Mouse (Mus musculus): Measurements from ENCODE around the gene Etv3. TPM values are rescaled to one million over a fixed set of nuclear protein-coding genes. Genes with fewer than 3 reads are reported as not detected.

Gene Etv3
- polyA plus RNA-seq, 1 experiment = not detected

- H3K4me3 ChIP-seq (ENCODE audit: insufficient read depth, low read depth, low read length) = no peak overlapping the region
- TF ChIP-seq CTCF (IDR thresholded peaks at IDR 0.05; ENCODE audit: insufficient read depth, low read depth, low read length) (no peak), POLR2A (IDR thresholded peaks at IDR 0.05; ENCODE audit: insufficient read depth, low read depth, low read length) (no peak)
- peaks cover 6% of the 10 kb centered on the region for H3K4me1 ChIP-seq (ENCODE audit: control insufficient read depth, insufficient read depth, low read length)
- no peak overlapping the region for H3K27ac ChIP-seq (ENCODE audit: insufficient read depth, low read depth, low read length)
- 94% methylated on average over 8 of the region's 8 CpGs for WGBS
Measured at GRCm38 (mm10) chr3:87528841-87529240, 3.6 kb downstream of the Etv3 start.

- no peak overlapping the region for H3K27ac ChIP-seq (ENCODE audit: insufficient read depth, low read depth, low read length)
- 89% methylated on average over 11 of the region's 11 CpGs for WGBS
- no peak overlapping the region for H3K4me3 ChIP-seq (ENCODE audit: insufficient read depth, low read depth, low read length)
- no peak for TF ChIP-seq POLR2A (IDR thresholded peaks at IDR 0.05; ENCODE audit: insufficient read depth, low read depth, low read length)
- no peak for TF ChIP-seq CTCF (IDR thresholded peaks at IDR 0.05; ENCODE audit: insufficient read depth, low read depth, low read length)
- peaks cover 6% of the 10 kb centered on the region for H3K4me1 ChIP-seq (ENCODE audit: control insufficient read depth, insufficient read depth, low read length)
Measured at GRCm38 (mm10) chr3:87529568-87529967, 4.4 kb downstream of the Etv3 start.

GRCm38 (mm10) chr3:87530234-87530633 is 5.0 kb downstream of the Etv3 start:
- 71% methylated on average over 3 of the region's 3 CpGs for WGBS
- Histone ChIP-seq H3K4me3 (ENCODE audit: insufficient read depth, low read depth, low read length) (no peak overlapping the region), H3K4me1 (ENCODE audit: control insufficient read depth, insufficient read depth, low read length) (peaks cover 5% of the 10 kb centered on the region), H3K27ac (ENCODE audit: insufficient read depth, low read depth, low read length) (no peak overlapping the region)
- TF ChIP-seq POLR2A (IDR thresholded peaks at IDR 0.05; ENCODE audit: insufficient read depth, low read depth, low read length) (no peak), CTCF (IDR thresholded peaks at IDR 0.05; ENCODE audit: insufficient read depth, low read depth, low read length) (no peak)

- H3K4me1 ChIP-seq (ENCODE audit: control insufficient read depth, insufficient read depth, low read length) = peaks cover 11% of the 10 kb centered on the region; the same call in 1 of the 2 replicates
- whole genome bisulfite sequencing = 83% methylated on average over 7 of the region's 7 CpGs
- TF ChIP-seq POLR2A (IDR thresholded peaks at IDR 0.05; ENCODE audit: insufficient read depth, low read depth, low read length) = no peak
- no peak for TF ChIP-seq CTCF (IDR thresholded peaks at IDR 0.05; ENCODE audit: insufficient read depth, low read depth, low read length)
Measured at GRCm38 (mm10) chr3:87533667-87534378, 8.6 kb downstream of the Etv3 start.

GRCm38 (mm10) chr3:87538034-87538433 is 12.8 kb downstream of the Etv3 start:
- WGBS = 84% methylated on average over 10 of the region's 10 CpGs
- H3K27ac ChIP-seq (ENCODE audit: insufficient read depth, low read depth, low read length) = no peak overlapping the region
- no peak for TF ChIP-seq POLR2A (IDR thresholded peaks at IDR 0.05; ENCODE audit: insufficient read depth, low read depth, low read length)
- TF ChIP-seq CTCF (IDR thresholded peaks at IDR 0.05; ENCODE audit: insufficient read depth, low read depth, low read length) = no peak
- H3K4me1 ChIP-seq (ENCODE audit: control insufficient read depth, insufficient read depth, low read length) = peaks cover 30% of the 10 kb centered on the region
- no peak overlapping the region for H3K4me3 ChIP-seq (ENCODE audit: insufficient read depth, low read depth, low read length)

More at GRCm38 (mm10) chr3:87533667-87534378, 8.6 kb downstream of the Etv3 start:
- Histone ChIP-seq H3K27ac (ENCODE audit: insufficient read depth, low read depth, low read length) (no peak overlapping the region), H3K4me3 (ENCODE audit: insufficient read depth, low read depth, low read length) (no peak overlapping the region)

GRCm38 (mm10) chr3:87540028-87540675 is 14.9 kb downstream of the Etv3 start:
- no peak overlapping the region for H3K4me3 ChIP-seq (ENCODE audit: insufficient read depth, low read depth, low read length)
- H3K4me1 ChIP-seq (ENCODE audit: control insufficient read depth, insufficient read depth, low read length) = peaks cover 30% of the 10 kb centered on the region
- WGBS = 62% methylated on average over 11 of the region's 11 CpGs
- H3K27ac ChIP-seq (ENCODE audit: insufficient read depth, low read depth, low read length) = no peak overlapping the region
- no peak for TF ChIP-seq POLR2A (IDR thresholded peaks at IDR 0.05; ENCODE audit: insufficient read depth, low read depth, low read length)
- no peak for TF ChIP-seq CTCF (IDR thresholded peaks at IDR 0.05; ENCODE audit: insufficient read depth, low read depth, low read length)

- no peak for TF ChIP-seq POLR2A (IDR thresholded peaks at IDR 0.05; ENCODE audit: insufficient read depth, low read depth, low read length)
- no peak for TF ChIP-seq CTCF (IDR thresholded peaks at IDR 0.05; ENCODE audit: insufficient read depth, low read depth, low read length)
- no peak overlapping the region for H3K27ac ChIP-seq (ENCODE audit: insufficient read depth, low read depth, low read length)
- no peak overlapping the region for H3K4me3 ChIP-seq (ENCODE audit: insufficient read depth, low read depth, low read length)
- peaks cover 36% of the 10 kb centered on the region for H3K4me1 ChIP-seq (ENCODE audit: control insufficient read depth, insufficient read depth, low read length)
- 39% methylated on average over 8 of the region's 8 CpGs for WGBS
Measured at GRCm38 (mm10) chr3:87540714-87541113, 15.5 kb downstream of the Etv3 start.

- Histone ChIP-seq H3K4me3 (ENCODE audit: insufficient read depth, low read depth, low read length) (no peak overlapping the region), H3K27ac (ENCODE audit: insufficient read depth, low read depth, low read length) (no peak overlapping the region), H3K4me1 (ENCODE audit: control insufficient read depth, insufficient read depth, low read length) (peaks cover 46% of the 10 kb centered on the region)
- WGBS = 65% methylated on average over 7 of the region's 7 CpGs
- TF ChIP-seq POLR2A (IDR thresholded peaks at IDR 0.05; ENCODE audit: insufficient read depth, low read depth, low read length) (no peak), CTCF (IDR thresholded peaks at IDR 0.05; ENCODE audit: insufficient read depth, low read depth, low read length) (no peak)
Measured at GRCm38 (mm10) chr3:87542481-87543215, 17.4 kb downstream of the Etv3 start.

GRCm38 (mm10) chr3:87545554-87545953 is 20.3 kb downstream of the Etv3 start:
- Histone ChIP-seq H3K4me1 (ENCODE audit: control insufficient read depth, insufficient read depth, low read length) (peaks cover 39% of the 10 kb centered on the region), H3K4me3 (ENCODE audit: insufficient read depth, low read depth, low read length) (no peak overlapping the region), H3K27ac (ENCODE audit: insufficient read depth, low read depth, low read length) (no peak overlapping the region)
- no peak for TF ChIP-seq CTCF (IDR thresholded peaks at IDR 0.05; ENCODE audit: insufficient read depth, low read depth, low read length)
- no peak for TF ChIP-seq POLR2A (IDR thresholded peaks at IDR 0.05; ENCODE audit: insufficient read depth, low read depth, low read length)
- WGBS = 96% methylated on average over 3 of the region's 3 CpGs

Measured in olfactory bulb, adult 2 months (tissue).